Mouse (Mus musculus) thymus, postnatal 36 days (tissue): ENCODE data around the gene Cdc42ep1.
"Not testable (repeated sequence)": the region's sequence is repeated elsewhere in the genome, so short reads cannot be mapped to it uniquely, and the experiment has no call there.

ENCODE experiments used
- DNase-seq, 2 experiments: peaks; one replicate each; pipeline ENCODE4 v3.0.0; 2022; ENCODE audit warnings: mixed read lengths in 2 of 2

The Cdc42ep1 gene

GRCm38 (mm10) chr15:78830742-78831719 lies 11.4 kb upstream of the Cdc42ep1 start:
- no peak for DNase-seq

GRCm38 (mm10) chr15:78831720-78832657 lies 10.4 kb upstream of the Cdc42ep1 start:
- no peak for DNase-seq

GRCm38 (mm10) chr15:78832701-78833123 lies 9.7 kb upstream of the Cdc42ep1 start:
- no peak for DNase-seq

- DNase-seq, result no peak
Observed at GRCm38 (mm10) chr15:78833582-78833981, 8.8 kb upstream of the Cdc42ep1 start.

- no peak for DNase-seq
Observed at GRCm38 (mm10) chr15:78834233-78835005, 8.0 kb upstream of the Cdc42ep1 start.

GRCm38 (mm10) chr15:78835200-78836085 lies 7.0 kb upstream of the Cdc42ep1 start:
- peak; percentile 17 to 47 for DNase-seq

- no peak for DNase-seq
Observed at GRCm38 (mm10) chr15:78836086-78836621, 6.3 kb upstream of the Cdc42ep1 start.

- no peak for DNase-seq
Observed at GRCm38 (mm10) chr15:78839744-78840143, 2.7 kb upstream of the Cdc42ep1 start.

GRCm38 (mm10) chr15:78840241-78840640 lies 2.2 kb upstream of the Cdc42ep1 start:
- no peak for DNase-seq

GRCm38 (mm10) chr15:78840751-78841150 lies 1.7 kb upstream of the Cdc42ep1 start:
- DNase-seq, result no peak

- no peak for DNase-seq
Observed at GRCm38 (mm10) chr15:78841161-78841790, 1.1 kb upstream of the Cdc42ep1 start.

GRCm38 (mm10) chr15:78843581-78844469 lies 1.4 kb downstream of the Cdc42ep1 start:
- DNase-seq, result peak; percentile 74 to 77

- DNase-seq, result no peak
Observed at GRCm38 (mm10) chr15:78844791-78845190, 2.4 kb downstream of the Cdc42ep1 start.

- no peak for DNase-seq
Observed at GRCm38 (mm10) chr15:78845321-78845720, 2.9 kb downstream of the Cdc42ep1 start.

- no peak for DNase-seq
Observed at GRCm38 (mm10) chr15:78845867-78846266, 3.4 kb downstream of the Cdc42ep1 start.

GRCm38 (mm10) chr15:78846352-78846751 lies 3.9 kb downstream of the Cdc42ep1 start:
- DNase-seq, result no peak

GRCm38 (mm10) chr15:78846805-78847204 lies 4.4 kb downstream of the Cdc42ep1 start:
- not testable (repeated sequence) for DNase-seq

- DNase-seq, result peak; percentile 76 to 83
Observed at GRCm38 (mm10) chr15:78848467-78848866, 6.0 kb downstream of the Cdc42ep1 start.

GRCm38 (mm10) chr15:78849485-78849884 lies 7.1 kb downstream of the Cdc42ep1 start:
- DNase-seq, result no peak
